Mouse (Mus musculus) urinary bladder, postnatal 4 days (tissue): ENCODE measurements around the gene C2cd4c.
A peak's percentile ranks its signal among the peaks of the same experiment; 100 is the strongest.

Source experiments
- DNase-seq, 2 experiments: peaks; one replicate each; pipeline ENCODE4 v3.0.0; 2021 to 2022; ENCODE audit warnings: low spot score in 2 of 2

C2cd4c gene

GRCm38 (mm10) chr10:79613578-79614304 lies at the start of gene C2cd4c:
Gene C2cd4c, minus strand, starts transcription at chr10:79614025.
- DNase-seq, result peak; percentile 50 to 71

GRCm38 (mm10) chr10:79661861-79662260 lies 48.0 kb upstream of the C2cd4c start:
- DNase-seq, result no peak

- DNase-seq, result no peak
Observed at GRCm38 (mm10) chr10:79660298-79660697, 46.5 kb upstream of the C2cd4c start.

- DNase-seq, result no peak
Observed at GRCm38 (mm10) chr10:79658829-79659228, 45.0 kb upstream of the C2cd4c start.

- DNase-seq, result no peak
Observed at GRCm38 (mm10) chr10:79654946-79655395, 41.1 kb upstream of the C2cd4c start.

- DNase-seq, result no peak
Observed at GRCm38 (mm10) chr10:79652789-79653188, 39.0 kb upstream of the C2cd4c start.

- DNase-seq, result peak; percentile 44 to 82
Observed at GRCm38 (mm10) chr10:79649070-79649751, 35.4 kb upstream of the C2cd4c start.

- DNase-seq, result no peak
Observed at GRCm38 (mm10) chr10:79645711-79646110, 31.9 kb upstream of the C2cd4c start, which contains the start of gene Odf3l2. Gene Odf3l2, minus strand, starts transcription at chr10:79645738.

GRCm38 (mm10) chr10:79638486-79639204 lies 24.8 kb upstream of the C2cd4c start:
- peak in 1 of 2 experiments; percentile 45 for DNase-seq

- DNase-seq, result peak in 1 of 2 experiments; percentile 73
Observed at GRCm38 (mm10) chr10:79637128-79638110, 23.6 kb upstream of the C2cd4c start, which contains the start of gene Shc2. Gene Shc2, minus strand, starts transcription at chr10:79637918.

GRCm38 (mm10) chr10:79636287-79636686 lies 22.5 kb upstream of the C2cd4c start:
- DNase-seq, result no peak

GRCm38 (mm10) chr10:79633006-79633777 lies 19.4 kb upstream of the C2cd4c start:
- no peak for DNase-seq

GRCm38 (mm10) chr10:79631432-79631831 lies 17.6 kb upstream of the C2cd4c start:
- no peak for DNase-seq

GRCm38 (mm10) chr10:79628377-79628776 lies 14.6 kb upstream of the C2cd4c start:
- no peak for DNase-seq

GRCm38 (mm10) chr10:79626156-79626555 lies 12.3 kb upstream of the C2cd4c start:
- no peak for DNase-seq

- no peak for DNase-seq
Observed at GRCm38 (mm10) chr10:79625398-79625797, 11.6 kb upstream of the C2cd4c start.

GRCm38 (mm10) chr10:79623950-79624349 lies 10.1 kb upstream of the C2cd4c start:
- no peak for DNase-seq

- no peak for DNase-seq
Observed at GRCm38 (mm10) chr10:79616376-79616775, 2.6 kb upstream of the C2cd4c start.

- DNase-seq, result no peak
Observed at GRCm38 (mm10) chr10:79615860-79616259, 2.0 kb upstream of the C2cd4c start.

- no peak for DNase-seq
Observed at GRCm38 (mm10) chr10:79614305-79614643, 449 bp upstream of the C2cd4c start.
